Mouse (Mus musculus) 3134 (cell line): ENCODE results near the gene Xylt1.

Source experiments
- DNase-seq: peaks from one replicate; pipeline ENCODE4 v3.0.0-alpha.2; 2011; ENCODE audit warnings: low spot score; ENCODE audit not compliant: insufficient read length; ENCODE audit errors: extremely low read depth

Xylt1 gene

GRCm38 (mm10) chr7:117544126-117544525 lies 163.3 kb downstream of the Xylt1 start:
- DNase-seq: no peak

GRCm38 (mm10) chr7:117548301-117548700 lies 167.5 kb downstream of the Xylt1 start:
- DNase-seq: no peak

GRCm38 (mm10) chr7:117550916-117551549 lies 170.3 kb downstream of the Xylt1 start:
- DNase-seq: no peak

- DNase-seq: no peak
Observed at GRCm38 (mm10) chr7:117553228-117553627, 172.4 kb downstream of the Xylt1 start.

- DNase-seq: peak; percentile 9
Observed at GRCm38 (mm10) chr7:117555735-117556134, 175.0 kb downstream of the Xylt1 start.

- no peak for DNase-seq
Observed at GRCm38 (mm10) chr7:117558166-117558565, 177.4 kb downstream of the Xylt1 start.

- DNase-seq: no peak
Observed at GRCm38 (mm10) chr7:117559051-117559450, 178.3 kb downstream of the Xylt1 start.

GRCm38 (mm10) chr7:117563939-117564499 lies 183.2 kb downstream of the Xylt1 start:
- no peak for DNase-seq

- no peak for DNase-seq
Observed at GRCm38 (mm10) chr7:117564627-117565026, 183.8 kb downstream of the Xylt1 start.

- DNase-seq: no peak
Observed at GRCm38 (mm10) chr7:117566115-117566514, 185.3 kb downstream of the Xylt1 start.

GRCm38 (mm10) chr7:117566833-117567232 lies 186.1 kb downstream of the Xylt1 start:
- DNase-seq: no peak

GRCm38 (mm10) chr7:117567252-117567651 lies 186.5 kb downstream of the Xylt1 start:
- no peak for DNase-seq

- no peak for DNase-seq
Observed at GRCm38 (mm10) chr7:117567653-117568340, 187.0 kb downstream of the Xylt1 start.

- no peak for DNase-seq
Observed at GRCm38 (mm10) chr7:117571131-117571530, 190.4 kb downstream of the Xylt1 start.

GRCm38 (mm10) chr7:117571713-117572112 lies 190.9 kb downstream of the Xylt1 start:
- no peak for DNase-seq

GRCm38 (mm10) chr7:117573170-117573569 lies 192.4 kb downstream of the Xylt1 start:
- no peak for DNase-seq

- DNase-seq: no peak
Observed at GRCm38 (mm10) chr7:117575417-117575816, 194.6 kb downstream of the Xylt1 start.

GRCm38 (mm10) chr7:117577035-117577434 lies 196.3 kb downstream of the Xylt1 start:
- DNase-seq: no peak

- no peak for DNase-seq
Observed at GRCm38 (mm10) chr7:117585164-117585563, 204.4 kb downstream of the Xylt1 start.

- no peak for DNase-seq
Observed at GRCm38 (mm10) chr7:117586811-117587210, 206.0 kb downstream of the Xylt1 start.

GRCm38 (mm10) chr7:117587234-117587929 lies 206.6 kb downstream of the Xylt1 start:
- DNase-seq: no peak
